Mouse (Mus musculus): ENCODE measurements around the gene Evi5l.

DNA sequence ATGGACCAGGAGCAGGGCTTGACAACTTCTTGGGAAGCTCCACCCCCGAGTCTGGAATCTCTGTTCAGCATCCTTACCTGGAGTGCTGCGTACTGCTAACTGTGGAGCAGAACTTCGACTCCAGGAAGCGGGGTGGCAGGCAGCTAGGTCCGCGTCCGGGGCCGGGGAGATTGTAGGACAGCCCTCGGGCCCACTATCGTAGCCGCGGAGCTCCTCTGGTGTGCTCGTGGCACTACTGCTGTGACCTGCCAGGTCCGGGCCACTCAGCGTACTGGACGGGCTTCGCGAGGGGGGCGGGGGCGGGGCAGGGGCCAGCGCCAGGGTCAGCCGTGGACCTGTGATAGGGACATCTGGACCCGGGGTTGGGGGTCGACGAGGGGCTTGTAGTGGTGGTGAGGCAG, 46.4 kb downstream of the Evi5l start:
- TF ChIP-seq KAT2A (conservative IDR thresholded peaks at IDR 0.05; ENCODE audit: low read depth, low read length) = no peak
- TF ChIP-seq ZC3H11A (IDR thresholded peaks at IDR 0.05; ENCODE audit: low read depth, low read length) = no peak
- no peak for TF ChIP-seq TBP (IDR thresholded peaks at IDR 0.05; ENCODE audit: low read depth, low read length)
- no peak for TF ChIP-seq ZMIZ1 (IDR thresholded peaks at IDR 0.05; ENCODE audit: low read depth, low read length)
- no peak for TF ChIP-seq CTCF (IDR thresholded peaks at IDR 0.05 in 2 of 3, conservative IDR thresholded peaks at IDR 0.05 in 1 of 3; ENCODE audit: control insufficient read depth in 1 of 3, insufficient read depth in 1 of 3, low read depth in 2 of 3, low read length in 3 of 3, poor library complexity in 1 of 3, severe bottlenecking in 1 of 3)
- no peak for TF ChIP-seq POLR2A (IDR thresholded peaks at IDR 0.05; ENCODE audit: control insufficient read depth in 1 of 2, insufficient read depth in 1 of 2, low read depth in 1 of 2, low read length in 2 of 2, poor library complexity in 1 of 2)
- TF ChIP-seq EP300 (IDR thresholded peaks at IDR 0.05; ENCODE audit: low read depth in 1 of 2, low read length in 2 of 2) = no peak
- TF ChIP-seq TCF12 (IDR thresholded peaks at IDR 0.05; ENCODE audit: low read depth, low read length) = no peak

Data from MEL (cell line).